Mouse (Mus musculus): ENCODE measurements around the gene Lsmem1.

Lsmem1 gene

GRCm38 (mm10) chr12:40133573-40134271, 65.6 kb downstream of the Lsmem1 start, which contains the start of gene Scin:
Scin (minus strand) TSS chr12:40134228.
- no peak for DNase-seq

GRCm38 (mm10) chr12:40133194-40133572, 66.1 kb downstream of the Lsmem1 start:
- DNase-seq: no peak

All from right cerebral cortex, postnatal 14 days (tissue).